Mouse (Mus musculus) heart, adult 18-20 months (tissue): ENCODE data around the gene Gse1. TPM values are rescaled to one million over a fixed set of nuclear protein-coding genes. Genes with fewer than 3 reads are reported as not detected.

ENCODE experiments used
- DNase-seq, 2 experiments: peaks; one replicate each; pipeline ENCODE4 v3.0.0; 2021 to 2022; ENCODE audit warnings: mixed read lengths in 1 of 2
- total RNA-seq, 2 experiments: library from RNA; stranded (reverse); gene quantifications; 2 replicates each; pipeline ENCODE4 v1.2.3; 2021

Gene Gse1
- total RNA-seq, 2 experiments from 2014 or later, result 15.5 to 16.0 TPM

DNA sequence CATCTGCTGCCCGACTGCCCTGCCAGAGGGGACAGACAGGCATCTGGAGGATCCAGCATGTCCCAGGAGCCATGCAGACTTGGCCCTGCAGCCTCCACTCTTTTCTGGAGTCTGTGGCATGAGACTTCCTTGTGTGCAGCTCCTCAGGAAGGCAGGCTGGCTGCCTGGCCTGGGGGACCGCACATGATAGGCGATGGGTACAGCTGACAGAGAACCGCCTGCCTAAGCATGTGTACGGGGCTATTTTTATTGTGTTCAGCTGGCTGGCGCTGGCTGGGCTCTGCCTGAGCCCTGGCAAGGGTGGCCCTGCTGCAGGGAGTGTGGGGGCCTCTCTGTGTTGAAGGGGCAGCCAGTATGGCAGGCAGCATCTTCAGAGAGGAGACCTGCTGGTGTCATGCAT is 256.2 kb downstream of the Gse1 start:
- DNase-seq, result peak in 1 of 2 experiments; percentile 67

DNA sequence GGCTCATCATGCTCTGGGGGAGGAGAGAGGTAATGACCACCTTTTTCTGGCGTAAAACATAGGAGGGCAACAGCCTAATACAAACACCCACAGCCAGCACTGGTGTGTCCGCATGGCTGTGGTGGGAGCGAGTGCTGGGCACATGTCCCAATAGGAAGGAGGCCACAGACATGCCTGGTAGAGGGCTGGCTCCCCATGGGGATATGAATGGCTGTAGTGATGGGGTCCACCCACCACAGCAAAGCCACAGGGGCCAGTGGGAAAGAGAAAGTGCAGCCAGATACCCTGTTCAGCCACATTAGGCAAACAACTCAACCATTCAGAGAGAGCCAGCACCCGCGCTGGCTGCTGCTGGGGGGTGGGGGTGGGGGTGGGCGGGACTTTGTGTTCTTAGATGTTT is 256.9 kb downstream of the Gse1 start:
- no peak for DNase-seq

DNA sequence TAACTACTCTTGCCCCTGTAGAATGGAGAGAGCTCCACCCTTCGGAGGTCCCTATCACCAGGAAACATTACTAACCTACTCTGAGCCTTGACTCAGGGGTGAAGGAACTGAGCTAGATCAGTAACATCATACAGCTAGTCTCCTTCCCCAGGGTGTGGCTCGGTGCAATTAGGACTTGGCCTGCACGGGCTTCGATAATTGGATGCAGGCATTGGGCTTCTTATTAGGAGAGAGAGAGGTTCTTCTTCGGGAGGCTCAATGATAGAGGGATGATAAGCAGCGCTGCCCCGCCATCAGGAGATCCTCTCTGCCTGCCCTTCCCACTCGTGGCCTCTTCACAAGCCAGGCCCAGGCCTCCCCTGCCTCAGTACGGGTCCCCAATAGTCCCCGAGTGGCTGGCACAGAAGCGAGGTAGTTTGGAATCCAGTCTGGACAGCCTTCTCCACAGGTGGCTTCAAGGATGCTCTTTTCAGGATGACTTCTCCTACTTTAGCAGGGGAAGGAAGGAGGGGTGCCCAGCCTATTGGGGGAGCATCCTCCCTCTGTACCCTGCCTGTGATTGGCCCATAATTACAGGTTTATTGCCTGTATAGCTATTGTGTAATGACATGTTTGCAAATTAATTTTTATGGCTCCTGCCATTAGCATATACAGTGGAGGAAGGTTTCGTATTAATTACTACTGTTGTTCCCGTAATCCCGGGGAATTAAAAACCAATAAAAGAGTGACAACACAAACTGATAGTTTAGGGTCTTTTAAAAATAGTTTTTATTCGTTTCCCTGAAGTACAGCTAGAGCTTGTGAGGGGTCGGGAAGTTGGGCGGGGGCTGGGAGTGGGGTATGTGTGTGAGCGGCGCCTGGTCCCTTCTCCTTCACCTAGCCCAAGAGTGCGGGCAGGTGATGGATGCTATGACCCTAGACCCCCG is 257.6 kb downstream of the Gse1 start:
- DNase-seq, result no peak

DNA sequence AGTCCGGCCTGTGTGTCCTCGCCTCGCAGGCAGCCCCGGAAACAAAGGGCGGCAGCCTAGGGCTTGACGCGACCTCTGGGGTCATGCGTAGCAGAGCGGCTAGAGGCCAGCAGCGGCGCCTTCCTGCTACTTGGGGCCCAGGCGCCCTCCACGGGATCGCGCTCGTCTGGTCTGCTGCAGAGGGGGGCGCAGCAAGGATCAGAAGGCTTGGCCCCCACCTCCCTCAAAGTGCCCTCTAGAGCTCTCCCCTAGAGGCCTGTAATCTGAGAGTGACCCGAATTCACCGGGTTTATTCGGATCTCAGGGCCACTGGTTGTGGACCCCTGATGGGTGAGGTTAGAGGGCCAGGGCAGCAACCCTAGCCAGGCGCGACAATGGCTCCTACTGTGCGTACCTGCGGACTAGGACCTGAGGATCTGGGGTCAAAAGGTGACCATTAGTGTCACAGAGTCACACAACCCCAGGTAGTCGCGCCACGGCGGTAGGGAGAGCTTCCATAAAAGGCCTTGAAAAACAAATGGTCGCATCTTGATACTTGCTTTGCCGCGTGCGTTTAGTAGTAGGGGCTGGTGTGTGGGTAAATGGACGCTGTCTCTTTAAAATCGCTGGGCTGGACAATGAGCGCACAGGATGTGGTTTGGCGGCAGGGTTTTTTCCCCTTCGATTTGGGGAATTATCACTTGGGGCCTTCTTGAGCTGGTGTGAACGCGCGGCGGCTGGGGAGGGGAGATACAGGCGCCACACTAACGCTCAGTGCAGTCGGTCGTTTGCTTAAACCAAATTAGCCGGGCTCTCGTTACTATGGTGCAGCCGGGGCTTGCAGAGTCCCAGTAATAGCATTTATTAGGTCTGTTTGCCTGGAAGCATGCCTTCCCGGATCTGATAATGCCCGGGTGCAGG is 258.5 kb downstream of the Gse1 start:
- peak; percentile 77 to 84 for DNase-seq

DNA sequence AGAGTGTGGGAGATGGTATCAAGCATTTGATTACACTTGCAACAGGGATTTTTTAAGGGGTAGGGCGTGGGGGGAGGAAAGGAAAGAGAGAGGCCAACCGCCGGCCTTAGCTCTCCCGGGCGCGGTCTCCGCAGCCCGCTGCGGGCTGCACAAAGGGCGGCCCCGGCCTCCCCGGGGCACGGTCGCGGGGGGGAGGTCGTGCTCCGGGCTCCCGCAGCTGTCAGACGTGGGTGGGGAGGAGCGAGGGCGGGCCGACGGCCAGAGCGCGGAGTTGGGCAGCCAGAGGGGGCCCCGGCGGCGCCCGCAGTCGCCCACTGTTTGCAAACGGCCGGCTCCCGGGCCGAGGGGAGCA is 259.1 kb downstream of the Gse1 start:
- DNase-seq, result peak in 1 of 2 experiments; percentile 77

DNA sequence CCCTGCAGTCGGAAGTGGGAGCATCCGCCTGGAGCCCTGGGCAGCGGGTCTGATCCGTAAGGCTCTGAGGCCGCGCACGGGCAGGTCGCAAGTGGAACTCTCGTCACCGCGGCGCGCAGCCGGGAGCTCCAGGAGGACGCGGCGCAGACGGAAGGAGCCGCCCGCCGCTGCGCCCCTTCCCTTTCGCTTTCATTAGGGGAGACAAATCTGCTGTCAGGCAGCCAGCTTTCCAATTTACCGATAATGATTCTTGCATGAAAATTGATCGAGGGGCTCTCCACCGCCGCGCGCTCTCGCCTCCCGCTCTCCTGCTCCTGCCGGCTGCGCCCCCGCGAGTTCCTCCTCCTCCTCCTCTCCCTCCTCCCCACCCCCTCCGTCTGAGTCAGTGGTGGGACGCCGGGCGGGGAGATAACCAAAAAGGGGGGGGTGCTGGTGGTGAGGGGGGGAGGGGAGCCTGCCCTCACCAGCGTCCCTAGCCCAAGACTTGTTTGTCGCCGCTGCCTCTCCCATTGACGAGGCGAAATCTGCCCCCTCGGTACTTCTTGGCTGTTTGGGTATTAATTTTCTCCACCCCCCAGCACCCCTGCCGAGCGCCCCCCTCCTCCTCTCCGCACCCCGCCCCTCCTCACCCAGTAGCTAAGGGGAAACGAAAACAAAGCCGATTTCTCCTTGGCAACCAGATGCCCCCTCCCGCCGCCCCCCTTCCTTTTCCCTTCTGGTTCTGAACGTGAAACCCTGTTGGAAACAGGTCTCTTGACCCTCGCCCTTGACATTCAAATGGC is 259.7 kb downstream of the Gse1 start:
- peak; percentile 75 to 77 for DNase-seq

DNA sequence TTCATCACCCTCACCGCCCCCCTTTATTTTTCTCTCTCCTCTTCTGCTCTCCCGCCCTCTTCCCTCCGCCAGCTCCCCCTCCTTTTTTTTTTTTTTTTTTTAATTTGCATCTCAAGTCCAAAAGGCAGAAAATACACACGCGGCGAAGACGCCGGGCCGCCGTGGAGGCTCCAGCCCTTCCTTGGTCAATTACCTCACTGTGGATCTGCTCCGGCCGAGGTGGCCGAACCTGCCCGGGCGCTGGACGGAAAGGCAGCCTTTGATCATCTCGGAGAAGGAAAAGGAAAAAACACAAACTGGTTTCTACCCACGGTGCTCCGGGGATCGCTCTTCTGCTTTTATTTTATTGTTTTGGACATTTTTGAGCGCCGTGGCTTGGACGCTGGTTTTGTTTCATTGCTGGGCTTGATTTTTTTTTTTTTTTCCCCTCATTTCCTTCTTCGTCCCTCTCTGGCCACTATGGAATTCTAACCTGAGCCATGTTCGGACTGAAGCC is 260.4 kb downstream of the Gse1 start:
- DNase-seq, result peak in 1 of 2 experiments; percentile 61

DNA sequence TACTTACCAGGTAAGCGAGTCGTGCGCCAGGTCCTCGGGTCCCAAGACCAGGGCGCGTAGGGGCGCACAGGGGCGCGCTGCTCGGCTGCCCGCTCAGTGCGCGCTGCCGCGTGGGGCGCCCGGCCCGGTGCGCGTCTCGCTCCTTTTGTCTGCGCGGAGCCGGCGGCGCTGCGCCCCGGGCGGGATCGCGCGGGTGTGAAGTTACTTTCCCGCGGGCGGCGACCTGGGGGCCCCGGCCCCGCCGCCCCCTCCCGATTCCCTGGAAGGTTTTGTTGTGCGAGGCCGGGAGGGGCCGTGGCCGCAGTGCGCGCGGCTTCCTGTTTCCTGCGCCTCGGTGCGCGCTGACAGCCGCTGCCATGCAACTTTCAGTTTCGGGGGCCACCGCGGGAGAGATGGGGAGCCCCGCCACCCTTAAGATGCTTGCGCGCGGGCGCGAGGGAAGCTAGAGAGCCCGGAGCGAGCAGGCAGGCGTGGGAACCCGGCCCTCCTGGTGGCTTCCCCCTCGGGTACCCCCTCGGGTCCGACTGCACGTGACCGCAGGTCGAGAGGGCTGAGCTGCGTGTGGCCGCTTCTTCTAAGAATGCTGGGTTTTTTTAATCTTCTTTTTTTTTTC is 261.0 kb downstream of the Gse1 start:
- peak; percentile 78 to 87 for DNase-seq

DNA sequence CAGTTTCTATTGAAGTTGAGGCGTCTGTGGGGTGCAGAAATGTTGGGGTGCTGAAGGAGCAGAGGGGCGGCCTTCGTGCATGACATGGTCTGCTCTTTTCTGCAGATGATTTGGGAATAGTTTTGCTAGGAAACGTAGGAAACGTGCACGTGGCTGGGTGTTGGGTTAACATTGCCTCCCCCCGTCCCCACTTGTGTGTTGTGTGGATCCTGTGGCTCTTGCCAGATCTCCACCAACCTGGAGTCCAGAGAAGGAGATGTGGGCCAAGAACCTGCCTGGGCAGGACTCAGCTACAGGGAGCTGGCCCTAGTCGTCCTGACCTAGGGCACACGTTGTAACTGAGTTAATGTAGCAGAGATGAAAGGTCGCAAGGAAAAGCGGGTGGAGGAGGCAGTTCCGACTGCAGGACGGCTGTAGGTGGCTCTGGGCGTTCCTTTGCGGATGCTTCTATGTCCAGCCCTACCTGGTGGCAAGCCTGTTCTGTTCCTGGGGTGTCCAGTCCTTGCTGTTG is 261.6 kb downstream of the Gse1 start:
- DNase-seq, result no peak

DNA sequence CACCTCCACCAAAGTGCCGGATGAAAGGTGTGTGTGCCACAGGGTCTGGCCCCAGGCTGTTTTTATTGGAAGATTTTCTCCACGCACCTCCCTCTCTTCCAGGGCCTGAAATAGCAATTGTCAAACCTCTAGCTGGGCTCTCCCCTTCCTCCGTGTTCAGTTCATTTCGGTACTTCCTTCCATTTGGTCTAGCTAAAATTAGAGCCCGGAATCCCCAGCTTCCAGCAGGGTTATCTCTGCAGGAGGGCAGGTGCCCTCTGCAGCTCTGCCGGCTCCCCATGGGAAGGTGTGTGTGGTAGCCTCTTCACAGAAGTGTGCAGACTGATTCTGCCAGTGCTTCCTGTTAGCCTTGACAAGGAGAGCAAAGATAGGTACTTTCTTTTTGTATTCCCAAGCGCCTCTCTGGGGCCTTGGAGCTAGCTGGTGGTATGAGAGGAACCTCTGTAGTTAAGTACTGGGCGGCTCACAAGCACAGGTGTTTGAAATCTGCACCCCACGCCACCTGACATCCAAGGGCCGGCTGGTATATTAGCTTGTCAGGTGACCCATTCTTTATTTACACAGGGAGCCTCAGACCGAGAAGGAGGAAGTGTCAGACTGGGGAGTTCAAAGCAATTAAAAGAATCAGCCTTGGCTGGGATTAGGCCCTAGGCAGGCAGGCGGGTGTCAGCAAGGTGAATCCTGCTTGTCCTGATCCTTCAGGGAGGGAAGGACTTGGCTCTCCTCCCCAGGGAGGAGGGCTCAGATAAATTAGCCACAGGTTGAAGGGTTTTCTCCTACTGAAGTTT is 262.3 kb downstream of the Gse1 start:
- no peak for DNase-seq

DNA sequence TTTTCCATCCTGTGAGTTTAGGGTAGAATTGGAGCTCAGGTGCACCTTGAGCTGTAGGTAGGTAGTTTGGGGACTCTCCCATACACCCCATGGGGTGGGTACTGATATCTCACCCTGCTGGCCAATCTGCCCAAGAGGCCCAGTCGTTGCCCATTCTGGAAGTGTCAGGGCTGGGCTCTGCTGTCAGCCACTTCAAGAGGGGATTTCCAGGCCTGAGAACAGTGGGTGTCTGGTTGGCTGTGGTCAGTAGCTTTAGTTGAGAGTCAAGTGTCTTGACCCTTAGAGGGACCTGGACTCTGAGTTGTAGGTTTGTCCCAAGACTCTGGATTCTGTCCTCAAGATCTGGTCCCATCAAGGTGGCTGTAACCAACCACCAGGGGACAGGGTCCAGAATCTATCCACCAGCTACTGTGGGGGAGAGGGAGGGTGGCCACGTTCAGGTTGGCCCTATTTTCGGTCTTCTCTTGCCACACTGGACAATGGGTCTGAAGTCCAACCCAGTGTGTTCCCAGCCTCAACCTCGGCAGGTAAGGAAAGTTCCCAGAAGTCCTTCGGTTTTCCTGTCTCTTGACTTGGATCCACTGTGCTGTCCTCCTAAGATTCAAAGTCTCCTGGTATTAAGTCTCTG is 263.0 kb downstream of the Gse1 start:
- no peak for DNase-seq

DNA sequence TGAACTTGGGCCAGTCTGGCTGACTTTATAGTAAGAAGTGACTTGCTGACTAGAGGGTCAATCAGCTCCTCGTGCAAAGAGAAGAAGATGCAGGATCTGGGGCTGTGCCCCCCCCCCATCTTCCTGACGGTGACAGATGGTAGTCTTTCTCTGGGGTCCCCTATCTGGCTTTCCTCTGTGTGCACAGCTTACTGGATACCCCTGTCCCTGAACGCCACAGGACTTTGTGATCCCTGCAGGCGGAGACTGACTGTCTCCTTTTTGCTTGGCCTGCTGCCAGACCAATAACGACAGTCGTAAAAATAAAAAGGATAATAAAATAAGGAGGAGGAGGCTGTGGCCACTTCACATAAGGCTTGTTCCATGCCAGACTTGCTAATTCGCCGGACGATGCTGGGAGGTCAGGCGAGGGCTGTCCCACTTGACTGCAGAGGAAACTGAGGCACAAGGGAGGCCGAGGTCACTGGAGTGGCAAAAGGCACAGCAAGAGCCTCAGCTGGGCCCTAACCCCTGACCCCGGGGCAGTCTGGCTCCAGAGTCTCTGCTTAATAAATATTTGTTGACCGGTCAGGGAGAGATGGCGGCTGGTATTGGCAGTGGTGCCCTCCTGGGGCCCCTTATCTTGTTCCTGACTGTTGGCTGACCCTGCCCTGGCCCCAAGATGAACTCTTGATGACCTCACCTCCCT is 264.1 kb downstream of the Gse1 start:
- no peak for DNase-seq

DNA sequence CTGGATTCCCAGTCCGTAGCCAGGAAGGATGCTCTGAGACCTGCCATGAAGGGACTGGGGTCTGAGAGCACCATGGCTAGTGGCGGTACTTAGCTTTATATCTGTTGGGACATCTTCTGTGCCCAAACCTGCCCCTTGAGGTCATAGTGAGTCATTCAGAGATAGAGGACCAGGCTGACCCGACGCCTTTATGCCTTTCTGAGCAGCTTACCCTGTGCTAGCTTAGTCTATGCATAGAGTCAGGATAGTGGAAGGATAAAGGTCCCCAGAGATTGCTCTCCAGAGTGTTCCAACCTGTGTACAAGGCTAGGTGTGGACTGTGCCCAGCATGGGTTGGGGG is 264.6 kb downstream of the Gse1 start:
- no peak for DNase-seq

DNA sequence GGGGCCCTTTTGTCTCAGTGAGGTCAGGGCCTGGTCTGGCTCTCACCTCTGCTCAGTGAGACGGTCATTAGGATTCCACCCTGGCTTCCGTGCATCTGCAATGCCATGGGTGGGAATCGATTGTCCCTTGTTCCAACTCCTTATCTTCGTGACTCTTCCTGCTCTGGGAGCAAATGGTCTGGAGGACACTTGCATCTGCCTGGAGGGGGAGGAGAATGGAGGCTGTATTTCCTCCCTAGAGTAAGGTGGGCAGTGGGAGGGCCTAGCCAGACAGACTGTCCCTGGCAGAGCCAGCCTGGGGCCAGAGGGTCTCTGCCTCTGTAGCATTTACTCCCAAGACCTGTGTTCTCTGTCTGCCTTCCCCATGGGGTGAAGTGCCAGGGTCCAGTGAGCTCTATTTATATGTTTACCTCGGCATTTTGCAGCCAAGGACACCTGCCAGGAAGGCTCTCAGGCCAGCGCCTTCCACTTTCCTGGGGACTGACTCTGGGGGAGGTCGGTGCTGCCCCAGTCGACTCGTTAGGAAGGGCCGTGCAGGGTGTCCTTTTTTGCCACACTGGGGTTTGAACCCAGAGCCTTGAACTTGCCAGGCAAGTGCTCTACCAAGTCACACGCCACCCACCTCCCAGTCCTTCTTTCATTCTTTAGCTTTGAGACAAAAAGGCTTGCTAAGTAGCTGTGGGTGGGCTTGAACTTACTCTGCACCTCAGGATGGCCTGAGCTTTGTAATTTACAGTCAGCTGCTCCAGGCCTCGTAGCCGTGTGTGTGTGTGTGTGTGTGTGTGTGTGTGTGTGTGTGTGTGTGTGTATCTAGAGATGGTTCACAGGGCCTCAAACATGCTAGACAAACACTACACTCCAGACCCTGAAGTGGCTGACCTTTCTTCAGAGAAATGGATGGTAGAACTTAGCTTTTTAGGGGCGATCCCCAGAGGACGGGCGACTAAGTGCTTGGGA is 265.5 kb downstream of the Gse1 start:
- DNase-seq, result no peak

DNA sequence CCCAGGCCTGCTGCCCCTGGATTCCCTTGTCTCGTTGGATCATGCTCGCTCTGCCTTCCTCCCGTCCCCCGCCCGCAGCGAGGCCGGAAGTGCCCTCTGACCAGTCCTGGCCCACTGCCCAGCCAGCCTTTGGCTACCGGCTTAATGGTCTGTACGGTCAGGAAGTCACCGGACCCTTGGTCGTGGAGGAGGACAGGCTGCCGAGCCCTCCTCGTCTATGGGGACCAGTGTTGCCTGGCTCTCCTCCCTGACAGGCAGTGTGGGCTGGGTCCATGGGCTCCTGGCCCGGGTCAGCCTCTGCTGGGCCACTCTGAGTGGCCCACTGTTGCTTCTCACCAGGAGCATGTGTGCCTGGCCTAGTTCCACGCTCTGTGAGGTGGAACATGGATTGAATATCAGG is 266.6 kb downstream of the Gse1 start:
- peak; percentile 88 to 92 for DNase-seq

DNA sequence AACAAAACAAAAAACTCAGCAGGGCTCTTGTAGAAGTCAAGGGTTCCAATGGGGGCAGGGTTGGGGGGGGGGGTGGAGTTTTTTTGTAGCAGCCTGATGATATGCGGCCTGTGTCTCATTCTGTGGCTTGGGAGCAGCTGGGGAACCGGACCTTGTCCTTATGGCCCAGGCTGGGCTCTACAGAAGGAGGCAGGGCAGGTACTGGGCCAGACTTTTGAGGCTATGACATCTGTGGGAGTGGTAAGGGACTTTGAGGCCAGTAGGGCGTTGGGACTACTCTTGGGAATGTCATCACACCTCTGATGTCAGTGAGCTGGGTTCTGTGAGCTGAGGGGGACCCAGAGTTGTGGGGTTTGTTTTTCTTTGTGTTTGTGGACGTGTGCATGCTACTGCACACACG is 267.2 kb downstream of the Gse1 start:
- no peak for DNase-seq

DNA sequence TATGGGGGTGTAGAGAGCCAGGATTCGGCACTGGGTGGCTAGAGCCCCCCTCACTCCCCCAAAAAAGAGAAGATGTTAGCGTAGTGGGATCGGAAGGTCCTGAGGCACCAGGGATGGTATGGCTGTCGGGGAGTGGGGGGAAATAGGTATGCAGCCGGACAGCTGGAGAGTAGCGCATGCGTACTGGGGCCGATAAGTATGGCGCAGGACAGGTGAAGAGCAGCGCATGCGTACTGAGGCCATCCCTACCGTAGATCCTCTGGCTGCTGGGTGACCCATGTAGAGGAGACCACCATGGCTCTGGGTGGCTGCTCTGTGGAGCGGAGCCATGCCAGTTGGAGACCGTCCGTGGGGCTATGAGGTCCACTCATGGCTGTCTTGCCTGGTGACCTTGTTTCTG is 268.2 kb downstream of the Gse1 start:
- no peak for DNase-seq

DNA sequence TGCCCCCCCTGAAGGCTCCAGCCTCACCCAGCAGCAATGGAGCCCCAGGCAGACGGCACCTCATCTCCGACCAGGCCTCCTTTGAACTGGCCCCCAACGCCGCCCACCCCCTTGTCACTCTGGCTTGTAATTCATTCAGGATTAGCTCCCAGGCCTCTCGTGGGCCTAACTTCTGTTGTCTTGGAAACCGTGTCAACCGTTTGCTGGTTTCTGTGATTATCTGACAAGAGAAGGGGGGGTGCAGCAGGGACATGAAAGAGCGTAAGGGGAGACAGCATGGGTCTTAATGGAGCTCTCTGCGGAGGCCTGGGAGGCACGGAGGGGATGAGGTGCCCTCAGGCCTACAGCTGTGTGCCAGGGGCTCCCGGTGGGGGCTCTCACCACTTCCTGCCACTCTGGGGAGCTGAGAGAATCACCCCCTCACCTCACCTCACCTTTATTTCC is 269.3 kb downstream of the Gse1 start:
- DNase-seq, result no peak
